Mouse (Mus musculus) right cerebral cortex, postnatal 25 days (tissue): ENCODE data around the gene Klrb1b.
"Not testable (repeated sequence)": the region's sequence is repeated elsewhere in the genome, so short reads cannot be mapped to it uniquely, and the experiment has no call there.

Experiments used
- DNase-seq: peaks from one replicate; pipeline ENCODE4 v3.0.0; 2022

The Klrb1b gene

DNA sequence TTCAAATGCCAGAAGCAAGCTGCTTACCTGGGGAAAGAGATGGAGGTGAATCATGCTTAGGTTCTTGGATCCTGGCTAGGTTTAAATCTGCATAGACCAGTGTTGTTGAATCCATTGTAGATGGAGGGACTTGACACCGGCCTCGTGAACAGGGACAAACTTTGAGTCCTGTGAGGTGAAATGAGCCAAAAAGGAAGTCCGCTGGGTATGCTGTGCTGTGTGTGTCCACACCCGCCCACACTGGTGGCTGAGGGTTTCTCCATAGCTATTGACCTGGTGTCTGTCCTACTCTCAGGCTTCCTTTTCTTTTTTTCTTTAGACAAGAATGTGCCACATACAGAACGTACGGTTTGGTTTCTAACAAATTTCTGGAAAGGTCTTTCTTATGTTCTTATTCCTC lies at the start of gene Klrb1b, which contains the start of gene Gm44511:
Klrb1b (minus strand) TSS at position 200 of the 400 bp plus-strand sequence.
Gm44511 (minus strand) TSS at position 184 of the 400 bp plus-strand sequence.
- no peak for DNase-seq

DNA sequence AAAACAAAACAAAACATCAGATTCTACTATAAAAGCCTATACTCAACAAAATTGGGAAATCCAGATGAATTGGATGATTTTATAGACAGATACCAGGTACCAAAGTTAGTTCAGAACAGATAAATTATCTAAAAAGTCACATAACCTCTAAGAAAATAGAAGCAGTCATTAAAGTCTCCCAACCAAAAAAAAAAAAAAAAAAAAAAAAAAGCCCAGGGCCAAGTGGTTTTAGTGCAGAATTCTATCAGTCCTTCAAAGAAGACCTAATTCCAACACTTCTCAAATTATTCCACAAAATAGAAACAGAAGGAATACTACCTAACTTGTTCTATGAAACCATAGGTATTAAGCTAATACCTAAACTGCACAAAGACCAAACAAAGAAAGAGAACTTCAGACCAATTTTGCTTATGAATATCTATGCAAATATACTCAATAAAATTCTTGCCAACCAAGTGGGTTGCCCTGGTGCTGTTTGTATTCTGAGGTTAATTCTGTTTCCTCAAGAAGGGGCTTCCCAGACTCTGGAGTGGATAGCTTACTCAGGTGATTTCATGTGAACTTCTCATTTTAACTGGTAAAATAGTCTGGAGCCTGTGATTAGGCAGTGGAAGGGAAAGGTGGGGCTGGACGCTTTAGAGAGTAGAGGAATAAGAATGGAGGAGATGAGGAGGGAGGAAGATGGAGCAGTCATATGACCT lies 45.9 kb upstream of the Klrb1b start:
- no peak for DNase-seq

DNA sequence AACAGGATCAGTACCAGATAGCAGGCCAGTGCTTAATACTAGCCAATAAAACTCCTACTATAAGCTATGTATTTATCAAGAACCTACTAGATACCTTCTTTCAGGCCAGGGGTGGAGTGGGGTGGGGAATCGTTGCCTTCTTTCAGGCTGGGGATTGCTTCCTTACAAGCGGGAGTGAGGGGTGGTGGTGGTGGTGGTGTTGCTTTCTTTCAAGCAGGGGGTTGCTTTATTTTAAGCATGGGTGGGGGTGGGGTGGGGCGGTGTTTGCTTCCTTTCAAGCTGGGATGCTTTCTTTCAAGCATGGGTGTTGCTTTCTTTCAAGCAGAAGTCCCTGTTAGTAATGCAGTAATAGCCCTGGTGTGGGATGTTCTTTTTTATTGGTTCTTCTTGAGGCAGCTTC lies 42.7 kb upstream of the Klrb1b start:
- no peak for DNase-seq

DNA sequence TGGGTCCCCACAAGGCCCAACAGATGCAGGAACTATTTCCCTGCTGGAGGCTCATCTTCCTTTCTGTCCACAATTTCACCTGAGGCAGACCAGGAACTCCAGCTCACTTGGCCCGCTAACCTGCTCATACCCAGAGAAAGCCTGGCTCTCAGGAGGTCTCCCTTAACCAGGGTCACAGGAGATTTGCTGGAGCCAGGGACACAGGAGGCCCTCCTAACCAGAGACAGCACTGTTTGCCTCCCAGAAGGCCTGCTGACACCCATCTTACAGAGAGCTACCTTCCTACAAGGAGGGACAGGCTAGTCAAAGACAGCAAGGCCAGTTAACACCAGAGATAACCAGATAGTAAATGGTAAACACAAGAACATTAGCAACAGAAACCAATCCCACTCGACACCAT lies 31.8 kb upstream of the Klrb1b start:
- DNase-seq = no peak

DNA sequence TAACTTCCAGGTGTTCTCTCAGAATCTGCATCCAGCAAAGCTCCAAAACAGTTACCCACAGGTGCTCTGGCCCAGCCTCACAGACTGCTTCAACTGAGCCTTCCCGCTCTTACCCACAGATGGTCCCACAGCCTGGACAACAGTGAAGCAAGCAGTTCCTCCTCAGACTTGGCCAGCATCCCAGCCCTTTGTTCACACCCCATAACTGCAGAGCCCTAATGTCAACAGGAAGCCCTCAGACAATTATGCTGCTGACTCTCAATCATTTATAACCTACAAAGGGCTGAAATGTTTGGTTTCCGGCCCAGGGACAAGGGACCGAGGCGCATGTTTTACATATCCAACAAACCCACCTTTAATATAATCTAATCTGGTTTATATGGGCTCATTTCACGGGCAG lies 30.1 kb upstream of the Klrb1b start:
- peak; percentile 36 for DNase-seq

DNA sequence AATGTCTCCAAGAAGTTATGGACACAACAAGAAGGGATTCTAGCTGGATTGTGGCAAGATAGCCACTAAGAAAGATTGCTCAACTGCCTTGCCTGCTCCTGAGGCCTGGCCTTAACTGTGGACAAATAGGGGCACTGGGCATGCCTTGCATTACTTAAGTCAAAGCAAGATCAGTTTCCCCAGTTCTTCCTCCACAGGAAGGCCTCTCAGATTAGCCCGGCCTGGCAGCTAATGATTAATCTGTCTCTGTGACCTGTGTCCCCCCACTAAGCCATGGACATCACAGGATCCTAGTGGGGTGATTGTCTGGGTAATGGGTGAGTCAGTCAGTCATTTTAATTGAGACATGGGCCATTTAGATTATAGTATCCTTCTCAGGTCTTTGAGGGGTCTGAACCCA lies 29.3 kb upstream of the Klrb1b start:
- DNase-seq = no peak

DNA sequence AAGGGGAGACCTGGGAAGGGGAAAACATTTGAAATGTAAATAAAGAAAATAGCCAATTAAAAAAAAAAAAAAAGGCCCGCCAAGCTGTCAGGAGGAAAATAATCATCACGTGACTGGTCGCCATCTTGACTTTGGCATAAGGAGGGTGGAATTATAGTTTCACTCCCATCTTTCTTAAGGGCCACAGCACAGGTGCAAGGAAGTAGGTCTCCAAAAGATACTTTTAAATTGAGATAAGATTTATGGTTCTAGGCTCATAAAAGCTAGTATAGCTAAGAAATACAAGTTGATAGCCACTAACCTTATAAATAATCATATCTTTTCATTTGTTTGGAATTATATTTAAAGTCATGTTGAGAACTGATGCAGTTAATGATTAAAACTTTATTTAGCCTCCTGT lies 28.8 kb upstream of the Klrb1b start:
- DNase-seq = no peak

DNA sequence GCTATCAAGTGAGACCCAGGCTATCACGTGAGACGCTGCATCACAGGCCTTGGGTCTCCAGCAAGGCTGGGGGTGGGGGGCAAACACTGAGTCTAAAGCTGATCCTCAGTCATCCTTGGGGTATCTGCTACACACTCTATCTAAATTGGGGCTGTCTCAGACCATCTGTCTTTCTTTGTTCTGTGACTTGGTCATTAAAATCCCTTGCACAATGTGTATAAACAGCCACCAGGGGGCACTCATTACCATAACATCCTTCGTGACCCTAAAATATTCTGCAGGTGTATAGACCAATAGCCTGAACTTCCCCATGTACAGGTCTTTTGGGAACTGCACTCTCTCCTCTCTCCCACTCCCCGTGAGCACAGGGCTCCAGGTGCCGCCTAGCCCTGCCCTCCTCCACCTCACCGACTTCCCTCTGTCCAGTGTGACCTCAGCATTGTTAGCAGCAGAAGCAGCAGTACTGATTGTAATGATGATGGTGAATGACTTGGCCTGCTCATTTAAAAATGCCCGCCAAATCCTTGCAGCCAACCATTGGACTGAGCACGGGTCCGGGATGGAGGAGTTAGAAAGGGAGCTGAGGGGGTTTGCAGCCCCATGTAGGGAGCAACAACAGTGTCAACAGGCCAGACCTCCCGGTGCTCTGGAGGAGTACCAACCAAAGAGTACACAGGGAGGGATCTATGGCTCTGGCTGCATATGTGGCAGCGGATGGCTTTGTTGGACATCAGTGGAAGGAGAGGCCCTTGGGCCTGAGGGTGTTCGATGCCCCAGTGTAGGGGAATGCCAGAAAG lies 28.1 kb upstream of the Klrb1b start:
- peak; percentile 40 for DNase-seq

DNA sequence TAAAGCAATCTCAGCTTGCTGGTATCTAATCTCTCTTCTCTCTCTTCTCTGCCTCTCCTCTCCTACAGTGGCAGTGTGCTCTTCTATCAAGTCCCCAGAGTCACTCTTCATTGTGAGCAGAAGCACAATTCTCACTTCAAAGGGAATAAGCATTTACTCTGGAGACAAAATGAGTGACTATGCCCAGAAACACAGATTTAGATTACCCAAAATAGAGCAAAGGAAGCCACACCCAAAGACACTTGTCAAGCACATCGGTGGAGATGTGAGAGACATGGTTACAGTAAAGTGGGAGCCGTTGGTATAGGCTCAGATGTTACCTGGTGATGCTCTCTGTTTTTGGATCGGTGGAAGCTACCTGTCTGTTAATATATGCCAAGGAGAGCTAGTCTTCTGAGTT lies 26.6 kb upstream of the Klrb1b start:
- DNase-seq = no peak

DNA sequence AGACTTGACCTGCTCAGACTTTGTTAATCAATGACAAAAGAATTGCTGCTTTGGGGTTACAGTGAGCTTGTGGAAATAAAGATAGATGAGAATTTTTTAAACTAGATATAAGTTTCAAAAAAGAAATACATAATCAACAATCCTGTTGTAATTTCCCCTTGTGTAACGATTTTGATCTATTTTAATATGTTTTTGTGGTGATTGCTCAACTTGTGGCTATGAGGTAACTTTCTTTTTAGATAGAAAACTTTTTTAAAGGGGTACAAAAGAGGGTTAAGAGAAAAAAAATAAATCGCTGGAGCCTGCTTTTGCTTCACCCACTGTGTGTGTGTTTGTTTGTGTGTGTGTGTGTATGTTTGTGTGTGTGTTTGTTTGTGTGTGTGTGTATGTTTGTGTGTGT lies 25.0 kb upstream of the Klrb1b start:
- no peak for DNase-seq

DNA sequence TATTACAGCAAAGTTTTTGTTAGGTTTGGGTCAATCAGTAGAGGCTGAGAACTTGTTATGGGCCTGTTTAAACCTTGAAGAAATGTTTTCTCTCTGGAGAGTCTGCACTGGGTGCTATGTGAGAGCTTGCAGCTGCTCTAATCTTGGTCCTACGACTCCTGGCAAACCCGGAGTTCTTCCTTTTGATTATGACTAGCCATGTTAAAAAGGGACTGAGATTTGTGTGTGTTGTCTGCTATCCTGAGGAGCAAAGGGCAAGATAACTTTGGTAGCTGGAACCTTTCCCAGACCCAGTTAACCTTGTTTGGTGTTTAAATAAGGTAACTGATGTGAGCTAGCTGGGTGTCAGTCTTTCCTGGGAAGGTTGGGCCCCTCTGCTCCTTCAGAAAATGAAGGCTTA lies 24.5 kb upstream of the Klrb1b start:
- DNase-seq = no peak

DNA sequence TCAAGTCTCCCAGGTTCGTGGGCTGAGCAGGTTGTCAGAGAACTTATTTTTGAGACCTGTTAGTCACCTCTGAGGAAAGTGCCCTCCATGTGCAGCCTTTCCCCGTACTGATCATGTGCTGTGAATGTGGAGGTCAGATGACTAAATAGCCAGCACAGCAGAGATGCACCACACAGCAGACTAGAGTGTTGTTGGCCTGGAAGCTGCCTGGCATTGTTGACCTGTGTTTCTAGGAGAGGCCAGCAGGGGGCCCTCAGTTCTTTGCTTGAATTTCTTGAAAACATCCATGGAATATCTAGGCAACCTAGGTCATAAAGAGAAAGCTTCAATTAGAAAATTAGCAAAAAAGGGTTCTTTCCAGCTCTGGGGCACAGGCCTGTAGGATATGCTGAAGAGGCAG lies 23.8 kb upstream of the Klrb1b start:
- DNase-seq = no peak

DNA sequence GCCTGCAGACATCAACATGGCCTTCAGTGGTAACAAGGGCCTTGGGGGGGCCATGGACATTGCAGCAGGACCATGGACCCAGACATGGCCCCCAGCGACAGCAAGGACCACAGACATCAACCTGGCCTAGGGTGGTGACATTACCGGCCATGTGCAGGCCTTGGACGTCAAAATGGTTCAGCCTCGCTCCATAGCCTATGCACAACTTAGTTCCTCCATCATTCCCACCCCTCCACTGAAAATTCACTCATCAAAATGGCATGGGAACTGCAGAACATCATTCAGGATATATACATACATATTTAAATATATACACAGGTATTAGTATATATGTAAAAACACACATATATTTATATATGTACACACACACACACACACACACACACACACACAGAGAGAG lies 21.3 kb upstream of the Klrb1b start:
- DNase-seq = no peak

DNA sequence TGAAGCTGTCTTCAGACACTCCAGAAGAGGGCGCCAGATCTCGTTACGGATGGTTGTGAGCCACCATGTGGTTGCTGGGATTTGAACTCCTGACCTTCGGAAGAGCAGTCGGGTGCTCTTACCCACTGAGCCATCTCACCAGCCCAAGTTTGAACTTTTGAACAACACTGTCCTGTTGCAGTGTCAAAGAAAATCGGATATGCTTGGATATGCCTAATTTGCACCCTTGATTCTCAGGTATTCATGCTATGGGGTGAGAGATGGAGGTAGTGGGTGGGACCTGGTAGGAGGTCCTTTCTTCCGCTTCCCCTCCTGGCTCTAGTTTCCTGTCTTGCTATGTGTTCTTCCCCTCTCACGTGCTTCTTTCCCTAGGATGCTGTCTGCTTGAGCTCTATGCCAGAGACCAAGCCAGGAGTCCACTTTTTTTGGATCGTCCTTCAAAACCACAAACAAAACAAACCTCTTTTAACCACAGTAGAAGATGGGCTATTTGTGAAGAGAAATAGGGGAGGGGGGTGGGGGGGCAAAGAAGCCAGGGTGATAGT lies 19.9 kb upstream of the Klrb1b start:
- no peak for DNase-seq

DNA sequence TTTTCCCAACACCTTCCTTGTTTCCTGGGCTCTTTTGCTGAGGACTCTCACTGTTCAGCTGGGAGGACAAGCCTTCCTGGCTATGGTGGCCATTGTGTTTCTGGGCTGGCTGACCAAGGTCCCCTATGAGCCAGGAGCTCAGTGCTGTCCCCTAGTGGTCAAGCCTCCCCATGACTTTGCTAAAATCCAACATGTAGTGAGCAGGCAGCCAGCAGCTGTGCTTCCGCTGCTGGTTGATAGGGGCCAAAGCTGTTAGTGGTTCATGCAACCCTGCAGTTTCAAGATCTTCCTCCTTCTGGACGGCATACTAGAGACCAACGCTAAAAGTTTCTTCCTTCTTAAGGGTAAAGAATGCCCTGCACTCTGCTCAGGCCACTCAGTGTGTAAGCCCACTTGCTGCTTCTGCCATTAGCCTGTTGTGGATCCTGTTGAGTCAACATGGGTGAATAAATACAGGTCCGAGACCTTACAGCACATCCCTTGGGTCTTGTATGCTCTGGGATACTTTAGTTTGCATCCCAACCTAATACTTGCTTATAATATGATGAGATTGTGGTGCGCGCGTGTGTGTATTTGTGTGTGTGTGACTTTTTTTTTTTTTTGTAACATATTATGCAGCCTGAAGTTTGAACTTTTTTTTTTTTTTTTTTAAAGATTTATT lies 19.3 kb upstream of the Klrb1b start:
- peak; percentile 76 for DNase-seq

DNA sequence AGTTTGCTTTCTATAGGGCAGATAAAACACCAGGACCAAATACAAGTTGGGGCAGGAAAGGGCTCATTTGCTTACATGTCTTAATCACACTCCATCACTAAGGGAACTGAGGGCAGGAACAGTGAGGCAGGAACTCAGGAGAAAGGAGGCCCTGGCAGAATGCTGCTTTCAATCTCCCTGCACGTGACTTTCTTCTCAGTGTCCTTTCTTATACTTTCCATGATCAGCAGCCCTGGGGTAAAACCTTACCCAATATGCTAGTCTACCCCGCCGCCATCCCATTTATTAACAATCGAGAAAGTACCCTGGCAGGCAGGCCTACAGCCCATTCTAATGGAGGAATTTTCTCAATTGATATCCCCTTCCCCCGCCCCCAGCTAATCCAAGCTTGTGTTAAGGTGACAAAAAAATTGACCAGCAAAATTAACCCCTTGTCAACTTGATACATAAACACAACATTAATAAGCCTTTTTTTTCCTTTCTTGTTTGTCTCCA lies 18.5 kb upstream of the Klrb1b start:
- no peak for DNase-seq

DNA sequence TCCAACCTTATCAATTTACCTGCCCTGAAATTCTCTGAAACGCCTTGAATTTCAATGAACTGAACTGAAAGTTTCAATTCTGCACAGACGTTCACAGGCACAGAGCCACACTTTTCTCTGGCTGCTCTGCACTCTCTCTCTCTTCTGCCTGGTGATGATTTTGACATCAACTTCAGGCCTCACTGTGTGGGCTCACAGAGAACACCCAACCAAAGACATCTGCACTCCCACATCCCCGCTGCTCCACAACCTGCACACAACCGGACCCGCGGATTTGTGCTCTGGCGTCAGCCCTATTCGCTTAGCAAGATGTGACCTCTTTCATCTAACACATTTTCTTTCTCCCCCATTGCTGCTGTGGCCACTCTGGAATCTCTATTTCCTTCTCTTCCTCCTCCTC lies 18.0 kb upstream of the Klrb1b start:
- DNase-seq = no peak

DNA sequence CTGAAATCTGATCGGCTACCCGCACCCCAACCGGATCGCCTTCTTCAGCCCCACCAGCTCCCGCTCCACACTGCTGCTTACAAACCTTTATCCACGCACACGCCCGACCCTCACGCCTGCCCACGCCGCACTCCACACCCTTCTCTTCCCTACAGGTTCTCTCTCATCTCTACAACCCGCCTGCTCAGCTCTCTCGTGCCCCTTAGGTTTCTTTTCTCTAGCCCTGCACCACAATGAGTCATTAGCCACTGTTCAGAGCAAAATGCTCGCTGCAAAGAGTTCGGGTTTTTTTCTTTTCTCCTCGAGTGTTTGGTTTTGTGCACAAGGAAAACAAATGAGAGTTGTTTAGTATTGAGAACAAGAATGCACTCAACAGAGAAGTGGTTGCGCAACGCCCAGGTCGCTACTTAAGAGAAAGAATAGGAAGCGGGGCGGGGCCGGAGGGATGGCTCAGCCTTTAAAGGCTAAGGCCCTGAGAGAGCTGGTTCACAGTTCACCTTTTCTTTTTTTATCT lies 17.4 kb upstream of the Klrb1b start:
- peak; percentile 44 for DNase-seq

DNA sequence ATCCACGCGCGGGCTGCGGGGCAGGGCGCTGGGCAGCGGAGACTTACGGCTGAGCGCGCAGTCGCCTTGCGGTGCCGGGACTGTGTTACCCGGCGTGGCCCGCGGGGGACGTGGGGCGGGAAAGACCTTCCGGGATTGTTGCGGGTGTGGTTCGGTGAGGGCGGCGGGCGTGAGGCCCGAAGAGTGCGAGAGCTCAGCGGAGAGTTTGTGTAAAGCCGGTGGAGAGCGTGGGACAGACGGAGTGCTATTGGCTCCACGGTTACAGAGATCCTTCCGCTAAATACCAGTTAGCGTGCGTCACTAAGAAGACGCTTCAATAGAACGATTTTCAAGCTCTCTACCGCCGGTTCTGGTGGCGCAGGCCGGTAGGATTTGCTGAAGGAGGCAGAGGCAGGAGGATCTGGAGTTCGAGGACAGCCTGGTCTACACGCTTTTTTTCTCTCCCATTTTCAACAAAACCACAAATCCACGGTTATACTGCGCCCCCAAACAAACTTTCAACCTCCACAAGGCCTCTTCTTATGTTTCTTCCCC lies 16.9 kb upstream of the Klrb1b start:
- DNase-seq = peak; percentile 93

DNA sequence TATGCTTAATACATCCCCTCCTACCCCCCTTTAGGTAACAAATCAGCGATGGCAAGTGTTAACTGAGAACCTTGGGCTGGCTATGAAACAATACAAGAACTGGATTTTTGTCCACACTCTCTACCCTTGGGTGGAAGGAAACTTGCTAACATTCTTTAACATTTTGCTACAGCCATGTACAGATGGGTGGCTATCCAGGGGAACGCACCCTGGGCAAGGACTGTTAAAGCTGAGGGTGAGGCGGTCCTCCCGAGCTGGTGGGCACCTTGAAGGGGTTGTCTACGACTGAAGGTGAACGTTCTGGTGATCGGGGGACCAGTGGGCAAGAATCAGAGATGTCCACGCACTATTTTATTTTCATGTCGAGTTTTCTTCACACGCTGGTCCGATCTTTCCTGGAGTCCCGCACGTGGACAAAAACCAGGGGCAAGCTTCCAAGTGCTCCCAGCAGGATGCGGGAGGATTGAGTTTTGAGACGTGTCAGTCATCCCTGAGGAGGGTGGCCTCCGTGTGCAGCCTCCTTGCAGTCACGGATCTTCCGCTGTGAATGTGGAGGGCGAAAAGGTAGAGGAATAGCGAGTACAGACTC lies 16.3 kb upstream of the Klrb1b start:
- no peak for DNase-seq

DNA sequence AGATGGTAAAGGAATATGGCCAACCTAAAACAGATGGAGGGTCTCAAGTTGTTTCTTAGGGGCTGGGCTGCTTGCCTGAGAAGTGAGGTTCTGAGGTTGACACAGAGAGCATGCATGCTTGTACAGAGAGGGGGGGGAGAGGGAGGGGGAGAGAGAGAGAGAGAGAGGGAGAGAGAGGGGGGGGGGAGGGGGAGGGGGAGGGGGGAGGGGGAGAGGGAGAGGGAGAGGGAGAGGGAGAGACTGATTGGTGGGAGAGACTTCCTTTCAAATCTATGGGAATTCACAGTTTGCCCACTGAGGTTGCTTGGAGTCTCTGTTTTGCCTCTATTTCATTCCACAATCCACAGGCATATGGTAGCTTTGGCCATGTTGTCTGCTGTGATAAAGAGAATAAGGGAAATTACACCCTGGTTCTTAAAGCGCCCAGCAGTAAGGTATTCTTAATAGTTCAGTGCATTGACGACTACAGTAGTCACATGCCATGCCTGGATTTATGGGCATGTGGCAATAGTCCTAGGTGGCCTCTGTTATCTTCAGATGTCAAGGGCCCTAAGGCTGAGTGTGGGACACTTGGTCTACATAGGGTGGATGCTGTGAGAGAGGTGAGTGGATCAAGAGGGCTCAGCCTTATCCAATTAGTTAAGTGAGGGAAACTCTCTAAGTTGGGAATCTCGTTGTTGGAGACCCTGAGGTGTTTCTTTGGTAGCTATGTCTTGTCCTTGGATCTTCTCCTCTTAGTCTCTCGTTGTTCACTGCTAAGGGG lies 15.4 kb upstream of the Klrb1b start:
- no peak for DNase-seq

DNA sequence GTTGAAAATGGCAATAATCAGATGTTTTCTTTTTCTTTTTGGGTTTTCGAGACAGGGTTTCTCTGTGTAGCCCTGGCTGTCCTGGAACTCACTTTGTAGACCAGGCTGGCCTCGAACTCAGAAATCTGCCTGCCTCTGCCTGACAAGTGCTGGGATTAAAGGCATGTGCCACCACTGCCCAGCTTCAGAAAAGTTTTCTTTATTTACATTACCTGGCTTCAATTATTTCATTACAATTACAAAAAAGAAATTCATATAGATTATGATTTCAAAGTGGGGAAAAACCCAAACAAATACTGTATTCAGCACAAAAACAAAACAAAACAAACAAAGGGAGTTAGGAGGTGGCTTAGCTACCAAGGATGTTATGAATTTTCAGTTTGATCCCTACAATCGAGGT lies 14.5 kb upstream of the Klrb1b start:
- not testable (repeated sequence) for DNase-seq
